In genomic region chr9:21238733-21239464, GRCm38 (mm10) we compare ENCODE assay signal across 8 mouse cellular contexts. TPM values are rescaled to one million over a fixed set of nuclear protein-coding genes. Genes with fewer than 3 reads are reported as not detected.
A peak's percentile ranks its signal among the peaks of the same experiment; 100 is the strongest.
DNase-seq lines count a peak whose midpoint lies in the region; ATAC-seq and TF ChIP-seq lines count a peak whose summit lies in the region.

Keap1 (minus strand) TSS chr9:21239361.

- DNase-seq in R1 (ENCODE audit: low read depth, low spot score) = peak; percentile 75
- DNase-seq in cerebellum, postnatal 36 days = peak; percentile 81 to 82
- peak; percentile 79 for DNase-seq in gastrocnemius, adult 18-20 months (ENCODE audit: low spot score)
- DNase-seq in left cerebral cortex, adult 2 months (ENCODE audit: extremely low spot score in 1 of 2, low spot score in 2 of 2) = peak; percentile 77 to 78
- DNase-seq in right cerebral cortex, adult 2 months (ENCODE audit: low spot score in 2 of 2) = peak; percentile 61 to 75
- DNase-seq in urinary bladder, postnatal 14 days (ENCODE audit: low spot score) = peak; percentile 85

- peaks cover 18% of the 10 kb centered on the region for H3K27me3 ChIP-seq in hindbrain, embryonic 15.5 days

- H3K27ac ChIP-seq in hindbrain, embryonic 15.5 days (replicated peaks) = peak within 1 kb of the TSS; percentile 87
- peak within 1 kb of the TSS; percentile 95 for H3K27ac ChIP-seq in left cerebral cortex, adult 2 months

- ATAC-seq in hindbrain, embryonic 15.5 days (ENCODE audit: low FRiP score, low read depth) = peak; percentile 87
- ATAC-seq in megakaryocyte, adult 5-6 weeks (ENCODE audit: poor library complexity, severe bottlenecking) = peak; percentile 73

- H3K9me3 ChIP-seq in hindbrain, embryonic 15.5 days = no peaks in the 10 kb centered on the region

- peak within 1 kb of the TSS; percentile 96 for H3K9ac ChIP-seq in hindbrain, embryonic 15.5 days

- H3K4me3 ChIP-seq in hindbrain, embryonic 15.5 days = peak within 1 kb of the TSS; percentile 72
- H3K4me3 ChIP-seq in left cerebral cortex, adult 2 months = peak within 1 kb of the TSS; percentile 92

- peaks cover 43% of the 10 kb centered on the region for H3K4me1 ChIP-seq in hindbrain, embryonic 15.5 days (replicated peaks)

- H3K4me2 ChIP-seq in hindbrain, embryonic 15.5 days = peak within 1 kb of the TSS; percentile 66

- intact Hi-C loops in left cerebral cortex, adult 2 months (cut with DNase I) = loop anchor here (2.0 kb wide), 1 partner anchor 50 kb away; no protein-coding TSS in a partner anchor

- H3K36me3 ChIP-seq in hindbrain, embryonic 15.5 days = no peaks in the 10 kb centered on the region; the same call in none of the 2 replicates

- WGBS in hindbrain, embryonic 15.5 days = under 1% methylated on average over 63 of the region's 90 CpGs

- no peak; the same call in 1 of the 2 replicates for TF ChIP-seq CTCF in left cerebral cortex, adult 2 months (IDR thresholded peaks at IDR 0.05)

RNA-seq across cellular contexts. Expression of gene Keap1, which starts in this region (rescaled TPM):
- total RNA-seq in gastrocnemius, adult 18-20 months (2021) = 10 to 100 TPM; 50.8 to 51.5 TPM
- polyA plus RNA-seq in hindbrain, embryonic 15.5 days (2015; fragmentation: Nextera tagmentation; extraction: Ambion mirVana) = 66.7 and 68.2 TPM in 2 replicates
- 10 to 100 TPM; 53.0 to 53.7 TPM for total RNA-seq in left cerebral cortex, adult 2 months (2021)
- 17.7 and 18.8 TPM in 2 replicates for total RNA-seq in megakaryocyte, adult 5-6 weeks (2015)
- 34.0 and 36.9 TPM in 2 replicates for total RNA-seq in megakaryocyte, adult 5-6 weeks (2017)

Comparison
In these comparisons a context has a peak if more than half of its experiments do, and no peak if none do; other contexts are left out.
1. Peak in every context shown above with its lines: DNase-seq, ATAC-seq, H3K4me3 ChIP-seq and H3K27ac ChIP-seq.